Mouse (Mus musculus) stomach, postnatal 0 days (tissue): ENCODE data around the gene Tmem202. TPM values are rescaled to one million over a fixed set of nuclear protein-coding genes. Genes with fewer than 3 reads are reported as not detected.

Source experiments
- ATAC-seq: fragments of 200-750 bp; cut with Nextera tagmentation; 2 replicates; pipeline ENCODE4 v1.8.0; 2017; ENCODE audit not compliant: low FRiP score, low TSS enrichment
- DNase-seq: peaks from one replicate; pipeline ENCODE4 v3.0.0-alpha.2; 2016; ENCODE audit warnings: low spot score
- H3K27ac ChIP-seq: fragments of 300-500 bp; sonication (generic); replicated peaks from 2 replicates; pipeline ENCODE4 v1.5.1; 2014; ENCODE audit warnings: mild to moderate bottlenecking, control low read depth
- H3K27me3 ChIP-seq: fragments of 300-500 bp; sonication (generic); 2 replicates; pipeline ENCODE4 v1.6.1; 2014; ENCODE audit warnings: low read length; ENCODE audit not compliant: control insufficient read depth, insufficient read depth
- H3K36me3 ChIP-seq: fragments of 300-500 bp; sonication (generic); 2 replicates; pipeline ENCODE4 v1.6.1; 2014; ENCODE audit warnings: low read length, mixed read lengths; ENCODE audit not compliant: control insufficient read depth, insufficient read depth
- H3K4me1 ChIP-seq: fragments of 300-500 bp; sonication (generic); replicated peaks from 2 replicates; pipeline ENCODE4 v1.6.1; 2014; ENCODE audit warnings: antibody characterized with exemption; ENCODE audit not compliant: control insufficient read depth, insufficient read depth
- H3K4me2 ChIP-seq: fragments of 300-500 bp; sonication (generic); replicated peaks from 2 replicates; pipeline ENCODE4 v1.6.1; 2014; ENCODE audit warnings: low read depth, mild to moderate bottlenecking, control low read depth, moderate library complexity
- H3K4me3 ChIP-seq: fragments of 300-500 bp; sonication (generic); 2 replicates; pipeline ENCODE4 v1.5.1; 2014; ENCODE audit warnings: low read depth, low read length, control low read depth
- H3K9ac ChIP-seq: fragments of 300-500 bp; sonication (generic); 2 replicates; pipeline ENCODE4 v1.6.1; 2014; ENCODE audit warnings: mild to moderate bottlenecking, low read length, control low read depth, mixed read lengths
- H3K9me3 ChIP-seq: fragments of 300-500 bp; sonication (generic); 2 replicates; pipeline ENCODE4 v1.6.1; 2016; ENCODE audit warnings: low read length; ENCODE audit not compliant: control insufficient read depth
- CTCF ChIP-seq: IDR thresholded peaks from 2 replicates; pipeline ENCODE4 v1.5.1; 2016; ENCODE audit warnings: antibody characterized with exemption, low read depth, mild to moderate bottlenecking, moderate library complexity
- EP300 ChIP-seq: optimal IDR thresholded peaks from 2 replicates; pipeline ENCODE3; 2016; ENCODE audit warnings: antibody characterized with exemption
- WGBS: fragments of 180-500 bp; shearing (Covaris S2); extraction: QIAGEN DNeasy Blood & Tissue Kit; methylation state at CpG from one replicate; pipeline ENCODE4 v1.1.7; 2014; 5-methylcytosine and 5-hydroxymethylcytosine counted together
- polyA plus RNA-seq: library from polyadenylated mRNA; unstranded; fragments of >200 nt; fragmentation: Nextera tagmentation; extraction: Ambion mirVana; gene quantifications from 2 replicates; pipeline ENCODE4 v1.2.1, GENCODE M21; 2015

Gene Tmem202
- polyA plus RNA-seq, 1 experiment from 2014 or later, result 0.25 TPM

- TF ChIP-seq EP300 (no peak), CTCF (no peak)
- no peak overlapping the region for H3K4me3 ChIP-seq
- H3K27ac ChIP-seq, result no peak overlapping the region
- H3K4me2 ChIP-seq, result no peak overlapping the region
- H3K9me3 ChIP-seq, result no peaks in the 10 kb centered on the region
- no peaks in the 10 kb centered on the region for H3K36me3 ChIP-seq
- H3K9ac ChIP-seq, result no peak overlapping the region
- no peak for ATAC-seq
- WGBS, result 100% methylated on average over 1 of the region's 1 CpGs
- no peak for DNase-seq
- H3K4me1 ChIP-seq, result no peaks in the 10 kb centered on the region
- no peaks in the 10 kb centered on the region for H3K27me3 ChIP-seq
These were observed 64.8 kb downstream of the Tmem202 start for GRCm38 (mm10) chr9:59474838-59475237.

DNA sequence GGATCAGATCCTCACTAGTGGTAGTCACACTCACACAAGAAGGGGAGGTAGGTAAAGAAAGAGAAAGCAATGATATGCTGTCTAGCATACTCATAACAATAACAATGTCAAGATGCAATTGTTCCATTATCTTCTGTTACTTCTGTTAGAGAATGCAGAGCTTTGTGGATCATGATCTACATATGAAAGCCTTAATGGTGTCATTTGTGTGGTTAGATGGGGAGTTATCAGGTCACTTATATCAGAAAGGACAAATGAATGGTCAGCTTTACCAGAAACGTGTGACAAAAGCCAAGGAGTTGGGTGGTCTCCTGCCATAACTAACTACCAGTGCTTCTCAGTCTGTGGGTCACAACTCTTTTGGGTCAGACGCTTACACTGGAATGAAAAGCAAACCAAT lies 66.5 kb downstream of the Tmem202 start:
- no peak for TF ChIP-seq CTCF
- no peak for TF ChIP-seq EP300
- Histone ChIP-seq H3K9me3 (no peaks in the 10 kb centered on the region), H3K27ac (no peak overlapping the region), H3K4me3 (no peak overlapping the region), H3K9ac (no peak overlapping the region), H3K4me1 (no peaks in the 10 kb centered on the region), H3K4me2 (no peak overlapping the region), H3K36me3 (no peaks in the 10 kb centered on the region), H3K27me3 (no peaks in the 10 kb centered on the region)
- DNase-seq (no peak), ATAC-seq (no peak)
- 81% methylated on average over 2 of the region's 2 CpGs for WGBS

GRCm38 (mm10) chr9:59469446-59469845 lies 70.2 kb downstream of the Tmem202 start:
- no peak overlapping the region for H3K27ac ChIP-seq
- no peak overlapping the region for H3K4me3 ChIP-seq
- TF ChIP-seq CTCF (no peak), EP300 (no peak)
- H3K27me3 ChIP-seq, result no peaks in the 10 kb centered on the region
- 53% methylated on average over 1 of the region's 1 CpGs for WGBS
- H3K36me3 ChIP-seq, result no peaks in the 10 kb centered on the region
- ATAC-seq (no peak), DNase-seq (no peak)
- no peaks in the 10 kb centered on the region for H3K4me1 ChIP-seq
- H3K4me2 ChIP-seq, result no peak overlapping the region
- no peak overlapping the region for H3K9ac ChIP-seq
- H3K9me3 ChIP-seq, result no peaks in the 10 kb centered on the region

Other genes with a start within 250 kb of the Tmem202 start
- gene Adpgk, start 248.3 kb downstream of the Tmem202 start, polyA plus RNA-seq, result 14.8 and 16.0 TPM in 2 replicates
- gene Bbs4, start 186.3 kb downstream of the Tmem202 start, polyA plus RNA-seq, result 6.2 and 6.7 TPM in 2 replicates
- gene Arih1, start 53.2 kb downstream of the Tmem202 start, polyA plus RNA-seq, result 4.9 and 8.1 TPM in 2 replicates
- 39.2 and 42.3 TPM in 2 replicates for gene Hexa, start 307 bp downstream of the Tmem202 start, polyA plus RNA-seq
- 4.5 and 4.8 TPM in 2 replicates for gene Celf6, start 38.1 kb upstream of the Tmem202 start, polyA plus RNA-seq
- gene Parp6, start 77.4 kb upstream of the Tmem202 start, polyA plus RNA-seq, result 13.3 and 14.9 TPM in 2 replicates
- 472 and 500 TPM in 2 replicates for gene Pkm, start 116.5 kb upstream of the Tmem202 start, polyA plus RNA-seq
- gene Gramd2, start 140.3 kb upstream of the Tmem202 start, polyA plus RNA-seq, result 5.9 and 6.7 TPM in 2 replicates
- gene Senp8, start 210.9 kb upstream of the Tmem202 start, polyA plus RNA-seq, result 4.2 and 4.3 TPM in 2 replicates
- 3.8 and 4.0 TPM in 2 replicates for gene Myo9a, start 211.0 kb upstream of the Tmem202 start, polyA plus RNA-seq